Mouse (Mus musculus): Measurements from ENCODE around the gene B3galt5.

DNA sequence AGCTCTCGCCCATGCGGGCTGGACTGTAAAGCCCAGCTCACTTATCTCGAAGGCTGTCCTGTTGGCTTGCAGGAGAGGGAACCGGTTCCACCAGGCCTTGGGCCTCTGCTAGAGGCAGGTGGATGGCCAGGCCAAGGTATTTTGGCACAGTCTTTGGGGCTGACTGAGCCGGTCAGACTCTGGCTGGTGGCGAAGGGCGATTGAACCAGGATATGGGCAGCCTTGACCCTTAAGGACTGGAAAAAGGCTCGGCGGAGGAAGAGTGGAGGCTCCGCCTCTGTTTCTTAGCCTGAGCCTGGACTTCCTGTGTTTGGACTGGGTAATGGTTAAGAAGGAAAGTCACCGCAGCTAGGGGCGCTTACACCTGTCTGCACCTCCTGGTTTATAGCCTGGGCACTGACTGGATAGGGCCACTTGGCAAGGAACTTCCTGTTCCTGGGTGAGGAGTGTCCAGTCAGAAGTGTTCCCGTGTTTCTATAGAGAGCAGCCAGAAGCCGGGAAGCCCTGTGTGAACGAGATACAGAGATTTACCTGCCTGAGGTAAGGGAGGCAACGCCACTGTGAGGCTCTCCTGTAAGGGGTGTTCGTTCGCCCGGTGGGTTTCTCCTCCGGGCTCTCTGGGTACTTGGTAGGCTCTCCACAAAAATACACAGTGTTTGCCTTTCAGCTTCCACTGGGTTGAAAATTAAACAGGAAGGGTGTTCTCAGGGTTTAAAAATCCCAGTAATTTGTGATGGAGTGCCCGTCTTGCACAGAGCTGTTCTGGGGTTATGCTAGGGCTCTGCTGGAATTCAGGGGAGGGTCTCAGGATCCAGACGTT lies 125.9 kb downstream of the B3galt5 start:
- TF ChIP-seq CTCF (IDR thresholded peaks at IDR 0.05; ENCODE audit: control insufficient read depth, insufficient read depth, low read length) (no peak), POLR2A (IDR thresholded peaks at IDR 0.05; ENCODE audit: borderline replicate concordance, control insufficient read depth, low read depth, low read length) (no peak)

Measured in bone marrow, adult 2 months (tissue).